Mouse (Mus musculus) liver, postnatal 0 days (tissue): Measurements from ENCODE around the gene Tpsb2. TPM values are rescaled to one million over a fixed set of nuclear protein-coding genes. Genes with fewer than 3 reads are reported as not detected.

Experiments used
- ATAC-seq: fragments of 200-750 bp; cut with Nextera tagmentation; 2 replicates; pipeline ENCODE4 v1.8.0; 2017; ENCODE audit warnings: mild to moderate bottlenecking, moderate library complexity
- DNase-seq: peaks from one replicate; pipeline ENCODE4 v3.0.0-alpha.2; 2016
- H3K27ac ChIP-seq: fragments of 300-500 bp; sonication (generic); 2 replicates; pipeline ENCODE4 v1.5.1; 2014; ENCODE audit warnings: antibody characterized with exemption, moderate library complexity, mild to moderate bottlenecking, low read depth
- H3K27me3 ChIP-seq: fragments of 300-500 bp; sonication (generic); 2 replicates; pipeline ENCODE4 v1.6.1; 2014; ENCODE audit warnings: low read length, control low read depth, mixed read lengths; ENCODE audit not compliant: insufficient read depth
- H3K36me3 ChIP-seq: fragments of 300-500 bp; sonication (generic); replicated peaks from 2 replicates; pipeline ENCODE4 v1.6.1; 2014; ENCODE audit warnings: mild to moderate bottlenecking, control low read depth, low read length, moderate library complexity, mixed read lengths; ENCODE audit not compliant: insufficient read depth
- H3K4me1 ChIP-seq: fragments of 300-500 bp; sonication (generic); 2 replicates; pipeline ENCODE4 v1.6.1; 2014; ENCODE audit warnings: antibody characterized with exemption, mild to moderate bottlenecking, control low read depth; ENCODE audit not compliant: insufficient read depth
- H3K4me2 ChIP-seq: fragments of 300-500 bp; sonication (generic); 2 replicates; pipeline ENCODE4 v1.6.1; 2014; ENCODE audit warnings: low read depth, mild to moderate bottlenecking, low read length, moderate library complexity, mixed read lengths
- H3K4me3 ChIP-seq: fragments of 300-500 bp; sonication (generic); 2 replicates; pipeline ENCODE4 v1.5.1; 2014; ENCODE audit warnings: low read depth, low read length
- H3K9ac ChIP-seq: fragments of 300-500 bp; sonication (generic); replicated peaks from 2 replicates; pipeline ENCODE4 v1.6.1; 2014; ENCODE audit warnings: mild to moderate bottlenecking, moderate library complexity
- H3K9me3 ChIP-seq: fragments of 300-500 bp; sonication (generic); 2 replicates; pipeline ENCODE4 v1.6.1; 2016; ENCODE audit warnings: mild to moderate bottlenecking, control low read depth, low read length, mixed read lengths
- CTCF ChIP-seq: sonication (generic); IDR thresholded peaks from 2 replicates; pipeline ENCODE4 v1.5.1; 2016; ENCODE audit warnings: antibody characterized with exemption, low read depth
- EP300 ChIP-seq: IDR thresholded peaks from 2 replicates; pipeline ENCODE4 v1.6.1; 2016; ENCODE audit warnings: antibody characterized with exemption, low read depth, mild to moderate bottlenecking
- WGBS: fragments of 180-500 bp; shearing (Covaris S2); extraction: QIAGEN DNeasy Blood & Tissue Kit; methylation state at CpG from one replicate; pipeline ENCODE4 v1.1.7; 2014; ENCODE audit not compliant: insufficient replicate concordance; 5-methylcytosine and 5-hydroxymethylcytosine counted together
- polyA plus RNA-seq: library from polyadenylated mRNA; unstranded; fragments of >200 nt; fragmentation: Nextera tagmentation; extraction: Ambion mirVana; gene quantifications from 2 replicates; pipeline ENCODE4 v1.2.1, GENCODE M21; 2015

The Tpsb2 gene
- polyA plus RNA-seq, 1 experiment from 2014 or later = 0.75 TPM

DNA sequence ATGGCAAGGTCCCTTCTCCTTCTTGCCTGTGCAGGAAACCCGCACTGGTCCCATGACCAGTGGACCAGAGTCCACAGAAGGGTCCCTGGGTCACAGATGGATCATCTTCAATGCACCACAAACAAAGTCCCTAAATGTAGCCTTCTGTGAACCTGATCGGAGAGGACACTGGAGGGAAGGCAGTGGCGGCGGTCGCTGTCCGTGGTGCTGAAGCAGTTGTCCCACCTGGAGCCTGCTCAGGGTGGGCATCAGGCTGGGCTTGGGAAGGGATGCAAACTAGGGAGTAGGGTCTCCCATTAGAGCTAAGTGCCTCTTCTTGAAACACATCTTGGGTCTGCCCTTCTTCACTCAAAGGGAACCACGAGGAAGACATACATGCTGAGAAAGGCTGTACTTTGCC is 34.3 kb downstream of the Tpsb2 start:
- no peak for TF ChIP-seq CTCF
- TF ChIP-seq EP300 = no peak
- Histone ChIP-seq H3K27ac (no peak overlapping the region), H3K4me1 (peaks cover 2% of the 10 kb centered on the region; the same call in 1 of the 2 replicates), H3K9me3 (no peaks in the 10 kb centered on the region), H3K36me3 (no peaks in the 10 kb centered on the region), H3K27me3 (no peaks in the 10 kb centered on the region), H3K9ac (no peak overlapping the region), H3K4me3 (no peak overlapping the region), H3K4me2 (no peak overlapping the region)
- peak; percentile 58 for DNase-seq
- ATAC-seq = no peak
- WGBS = 6% methylated on average over 7 of the region's 7 CpGs

DNA sequence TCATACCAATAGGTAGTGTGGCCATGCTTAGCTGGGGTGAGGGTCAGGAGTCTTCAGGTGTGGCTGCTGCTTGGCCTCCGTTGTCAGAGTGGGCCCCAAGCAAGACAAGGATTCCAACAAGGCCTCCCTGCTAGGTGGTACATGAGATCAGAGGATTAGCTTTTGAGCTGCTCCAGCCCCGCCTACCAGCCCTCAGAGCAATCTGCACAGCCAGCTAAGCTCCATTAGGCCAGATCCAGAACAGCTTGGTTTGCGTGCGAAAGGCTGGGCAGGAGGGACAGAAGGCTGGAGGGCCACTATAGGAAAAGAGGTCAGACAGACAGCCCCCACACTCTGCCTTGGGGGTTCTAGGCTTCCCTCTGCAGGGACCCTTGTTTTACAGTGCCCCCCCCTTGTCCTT is 35.4 kb downstream of the Tpsb2 start:
- Histone ChIP-seq H3K9ac (no peak overlapping the region), H3K4me1 (peaks cover 2% of the 10 kb centered on the region; the same call in 1 of the 2 replicates), H3K4me3 (no peak overlapping the region), H3K27me3 (no peaks in the 10 kb centered on the region), H3K9me3 (no peaks in the 10 kb centered on the region), H3K36me3 (no peaks in the 10 kb centered on the region), H3K27ac (no peak overlapping the region), H3K4me2 (no peak overlapping the region)
- DNase-seq = no peak
- TF ChIP-seq CTCF = no peak
- no peak for TF ChIP-seq EP300
- WGBS = 45% methylated on average over 4 of the region's 4 CpGs
- no peak for ATAC-seq

DNA sequence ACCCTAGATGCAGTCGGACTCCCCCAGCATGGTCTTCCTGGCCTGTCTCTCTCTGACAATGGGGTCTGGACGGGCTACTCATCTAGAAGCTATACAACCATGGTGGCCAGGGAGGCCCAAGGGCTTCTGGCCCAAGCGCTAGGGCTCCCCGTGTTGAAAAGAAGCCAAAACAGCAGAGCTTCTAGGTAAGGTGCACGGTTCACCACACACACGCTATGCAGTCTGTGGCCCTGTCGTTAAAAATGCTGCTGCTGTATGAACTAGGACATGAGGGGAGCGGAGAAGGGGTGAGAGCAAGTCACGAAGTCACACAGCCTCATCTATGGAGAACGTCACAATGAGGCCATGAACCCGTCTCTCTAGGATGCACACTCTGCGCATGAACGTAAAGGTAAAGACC is 36.1 kb downstream of the Tpsb2 start:
- DNase-seq (no peak), ATAC-seq (no peak)
- 76% methylated on average over 13 of the region's 13 CpGs for WGBS
- Histone ChIP-seq H3K4me1 (peaks cover 2% of the 10 kb centered on the region; the same call in 1 of the 2 replicates), H3K9me3 (no peaks in the 10 kb centered on the region), H3K9ac (no peak overlapping the region), H3K4me2 (no peak overlapping the region), H3K27ac (no peak overlapping the region), H3K27me3 (no peaks in the 10 kb centered on the region), H3K4me3 (no peak overlapping the region), H3K36me3 (no peaks in the 10 kb centered on the region)
- TF ChIP-seq CTCF (no peak), EP300 (no peak)

GRCm38 (mm10) chr17:25404190-25404589 is 38.1 kb downstream of the Tpsb2 start:
- DNase-seq (no peak), ATAC-seq (no peak)
- H3K4me3 ChIP-seq = no peak overlapping the region
- H3K27ac ChIP-seq = no peak overlapping the region
- WGBS = 41% methylated on average over 3 of the region's 3 CpGs
- no peaks in the 10 kb centered on the region for H3K36me3 ChIP-seq
- no peaks in the 10 kb centered on the region for H3K27me3 ChIP-seq
- H3K9me3 ChIP-seq = no peaks in the 10 kb centered on the region
- no peak overlapping the region for H3K4me2 ChIP-seq
- no peak overlapping the region for H3K9ac ChIP-seq
- peaks cover 2% of the 10 kb centered on the region; the same call in 1 of the 2 replicates for H3K4me1 ChIP-seq
- TF ChIP-seq EP300 (no peak), CTCF (no peak)

DNA sequence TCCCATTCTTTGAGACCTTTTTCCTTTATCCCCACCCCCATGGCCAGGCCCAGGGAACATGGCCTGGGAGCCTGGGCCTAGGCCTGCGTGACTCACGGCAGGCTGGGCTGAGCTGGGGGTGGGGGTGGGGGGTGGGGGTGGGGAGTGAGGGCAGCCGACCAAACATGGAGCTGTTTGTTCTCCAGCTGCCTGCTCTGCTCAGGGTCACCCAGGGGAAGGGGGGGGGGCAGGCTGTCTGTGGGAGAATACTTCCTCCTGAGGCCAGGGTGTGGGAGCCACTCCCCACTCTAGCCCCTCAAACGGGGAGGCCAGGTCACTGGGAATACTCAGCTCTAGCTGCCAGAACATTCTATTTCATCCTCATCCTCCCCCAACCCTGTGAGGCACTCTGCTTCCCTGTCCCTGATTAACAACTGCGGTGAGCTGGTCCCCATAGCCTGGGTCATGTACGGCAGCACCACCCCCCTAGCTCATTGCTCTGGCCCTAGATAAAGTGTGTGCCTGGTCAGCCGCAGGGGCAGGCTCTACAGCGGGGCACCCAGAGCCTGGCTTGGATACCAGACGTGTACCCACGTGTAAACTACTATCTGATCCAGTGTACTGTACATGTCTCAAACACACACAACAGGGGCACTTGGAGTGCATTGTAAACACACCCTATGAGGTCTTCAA is 39.3 kb downstream of the Tpsb2 start:
- peak; percentile 88 for ATAC-seq
- H3K27me3 ChIP-seq = no peaks in the 10 kb centered on the region
- no peak overlapping the region for H3K4me2 ChIP-seq
- TF ChIP-seq EP300 (no peak), CTCF (no peak)
- DNase-seq = peak; percentile 54
- WGBS = 11% methylated on average over 10 of the region's 10 CpGs
- peaks cover 2% of the 10 kb centered on the region; the same call in 1 of the 2 replicates for H3K4me1 ChIP-seq
- H3K9me3 ChIP-seq = no peaks in the 10 kb centered on the region
- no peaks in the 10 kb centered on the region for H3K36me3 ChIP-seq
- no peak overlapping the region for H3K9ac ChIP-seq
- no peak overlapping the region for H3K27ac ChIP-seq
- H3K4me3 ChIP-seq = no peak overlapping the region

DNA sequence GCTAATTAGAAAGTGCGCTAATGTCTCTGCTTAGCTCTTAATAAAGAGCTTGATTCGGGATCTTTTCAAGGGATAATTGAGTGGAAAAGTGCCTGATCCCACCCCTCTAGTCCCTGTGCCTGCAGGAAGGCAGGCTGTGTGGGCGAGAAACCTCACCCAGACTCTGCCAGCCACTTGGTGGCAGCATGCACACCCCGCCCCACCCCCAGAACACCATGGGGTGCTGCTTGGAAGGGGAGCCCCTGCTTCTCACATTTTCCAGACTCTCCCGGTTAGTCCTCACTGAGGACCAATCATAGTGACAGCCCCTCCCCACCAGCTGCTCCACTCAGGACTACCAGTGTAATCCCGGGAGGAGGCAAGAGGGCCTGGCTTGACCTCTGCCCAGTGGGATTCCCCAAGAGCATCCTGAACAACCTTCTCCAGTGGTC is 39.9 kb downstream of the Tpsb2 start:
- WGBS = 26% methylated on average over 6 of the region's 6 CpGs
- TF ChIP-seq EP300 (no peak), CTCF (no peak; the same call in 1 of the 2 replicates)
- Histone ChIP-seq H3K27ac (no peak overlapping the region), H3K4me3 (no peak overlapping the region), H3K4me2 (no peak overlapping the region), H3K36me3 (no peaks in the 10 kb centered on the region), H3K9me3 (no peaks in the 10 kb centered on the region), H3K4me1 (peaks cover 2% of the 10 kb centered on the region; the same call in 1 of the 2 replicates), H3K27me3 (no peaks in the 10 kb centered on the region), H3K9ac (no peak overlapping the region)
- DNase-seq (no peak), ATAC-seq (no peak)
